In the genomic region with DNA sequence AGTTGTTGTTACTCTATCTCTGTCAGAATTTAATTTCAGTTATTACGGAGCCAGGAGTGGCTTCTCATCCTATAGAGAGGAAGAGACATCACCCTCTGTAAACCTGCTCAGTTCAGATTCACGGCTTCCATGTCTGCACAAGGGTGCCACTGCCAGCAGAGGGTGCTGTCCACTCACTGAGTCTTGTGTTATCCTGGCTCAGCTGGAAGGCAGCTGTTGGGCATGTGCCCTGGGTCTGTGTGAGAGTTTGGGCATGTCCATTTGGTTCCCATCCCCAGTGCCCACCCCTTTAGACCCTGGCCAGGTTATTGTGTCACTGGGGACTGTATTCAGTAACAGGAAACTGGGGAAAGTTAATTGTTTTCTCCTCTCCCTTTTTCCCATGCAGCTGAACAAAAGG, we compare ENCODE assay signal across 9 mouse cellular contexts. TPM values are rescaled to one million over a fixed set of nuclear protein-coding genes. Genes with fewer than 3 reads are reported as not detected.
DNase-seq lines count a peak whose midpoint lies in the region; ATAC-seq lines count a peak whose summit lies in the region.
"Had no signal": no experiment of that assay in that cellular context is flagged by ENCODE, and none has a peak within 500 bp of the region (broad histone marks: within the 10 kb centered on the region; RNA-seq: fewer than 3 reads in every experiment).

No protein-coding gene starts in this region.

- H3K9ac ChIP-seq in embryonic facial prominence, embryonic 12.5 days = no peak overlapping the region
- H3K9ac ChIP-seq in heart, embryonic 15.5 days = no peak overlapping the region
- H3K9ac ChIP-seq: liver, embryonic 15.5 days had no signal

- DNase-seq in adrenal gland, postnatal 10 days = peak; percentile 90
- peak; percentile 58 for DNase-seq in large intestine, adult 2 months (ENCODE audit: low read depth, low spot score)
- DNase-seq in lung, adult 18-20 months = peak; percentile 79 to 83
- DNase-seq in retina, adult 2 months (ENCODE audit: low read depth, low spot score) = peak; percentile 48
- peak; percentile 81 for DNase-seq in thymus, postnatal 14 days

- H3K27ac ChIP-seq in embryonic facial prominence, embryonic 12.5 days = no peak overlapping the region
- 0 out of 2 replicates have a peak overlapping the region, but pooled peaks have one; percentile 4 for H3K27ac ChIP-seq in heart, embryonic 15.5 days
- H3K27ac ChIP-seq: liver, embryonic 15.5 days had no signal

- H3K9me3 ChIP-seq in embryonic facial prominence, embryonic 12.5 days = no peaks in the 10 kb centered on the region
- no peaks in the 10 kb centered on the region for H3K9me3 ChIP-seq in heart, embryonic 15.5 days (replicated peaks)
- H3K9me3 ChIP-seq: liver, embryonic 15.5 days had no signal

- no peaks in the 10 kb centered on the region for H3K27me3 ChIP-seq in embryonic facial prominence, embryonic 12.5 days
- no peaks in the 10 kb centered on the region for H3K27me3 ChIP-seq in heart, embryonic 15.5 days
- H3K27me3 ChIP-seq: liver, embryonic 15.5 days had no signal

- no peaks in the 10 kb centered on the region for H3K4me1 ChIP-seq in embryonic facial prominence, embryonic 12.5 days
- H3K4me1 ChIP-seq in heart, embryonic 15.5 days (replicated peaks) = 0 out of 2 replicates have a peak, but pooled peaks cover 4% of the 10 kb centered on the region

- H3K4me2 ChIP-seq in embryonic facial prominence, embryonic 12.5 days (replicated peaks) = no peak overlapping the region
- H3K4me2 ChIP-seq in heart, embryonic 15.5 days = no peak overlapping the region
- H3K4me2 ChIP-seq: liver, embryonic 15.5 days had no signal

- H3K36me3 ChIP-seq in embryonic facial prominence, embryonic 12.5 days = 0 out of 2 replicates have a peak, but pooled peaks cover 6% of the 10 kb centered on the region
- peaks cover 6% of the 10 kb centered on the region; the same call in 1 of the 2 replicates for H3K36me3 ChIP-seq in heart, embryonic 15.5 days

- 48% methylated on average over 2 of the region's 2 CpGs for WGBS in embryonic facial prominence, embryonic 12.5 days
- 42% methylated on average over 2 of the region's 2 CpGs for WGBS in heart, embryonic 15.5 days
- WGBS in large intestine, adult 2 months = 20% methylated on average over 2 of the region's 2 CpGs

- ATAC-seq in CD4-positive, CD25-positive, alpha-beta regulatory T cell, adult 4 months = peak; percentile 83
- 0 out of 2 replicates have a peak, but pooled peaks have one; percentile 47 for ATAC-seq in embryonic facial prominence, embryonic 12.5 days (ENCODE audit: insufficient number of reproducible peaks, insufficient read depth, low FRiP score, low TSS enrichment)
- 0 out of 2 replicates have a peak, but pooled peaks have one; percentile 43 for ATAC-seq in heart, embryonic 15.5 days (replicated peaks; ENCODE audit: insufficient number of reproducible peaks, insufficient read depth, low FRiP score, low read depth)

- H3K4me3 ChIP-seq in embryonic facial prominence, embryonic 12.5 days = no peak overlapping the region
- H3K4me3 ChIP-seq in heart, embryonic 15.5 days = no peak overlapping the region
- H3K4me3 ChIP-seq: liver, embryonic 15.5 days had no signal

RNA-seq across cellular contexts. Expression of gene Srr, which starts 55.7 kb away (rescaled TPM):
- polyA plus RNA-seq in CD4-positive, CD25-positive, alpha-beta regulatory T cell, adult 4 months (2017; shearing (Covaris generic)) = 1 to 10 TPM; 7.8 to 8.9 TPM
- 10 to 100 TPM; 46.4 to 52.7 TPM for total RNA-seq in adrenal gland, postnatal 10 days (2021)
- 29.9 and 30.0 TPM in 2 replicates for polyA plus RNA-seq in embryonic facial prominence, embryonic 12.5 days (2016; fragmentation: Nextera tagmentation; extraction: Ambion mirVana)
- 18.7 and 22.6 TPM in 2 replicates for polyA plus RNA-seq in heart, embryonic 15.5 days (2015; fragmentation: Nextera tagmentation; extraction: Ambion mirVana)
- 8.6 and 15.9 TPM in 2 replicates for polyA plus RNA-seq in large intestine, adult 2 months (2012; rRNA removed)

RNA-seq across cellular contexts. Expression of gene Smg6, which starts 55.8 kb away (rescaled TPM):
- 10 to 100 TPM; 16.5 to 21.8 TPM for polyA plus RNA-seq in CD4-positive, CD25-positive, alpha-beta regulatory T cell, adult 4 months (2017; shearing (Covaris generic))
- total RNA-seq in adrenal gland, postnatal 10 days (2021) = 10 to 100 TPM; 20.1 to 27.5 TPM
- 23.3 and 24.1 TPM in 2 replicates for polyA plus RNA-seq in embryonic facial prominence, embryonic 12.5 days (2016; fragmentation: Nextera tagmentation; extraction: Ambion mirVana)
- 10.0 and 11.4 TPM in 2 replicates for polyA plus RNA-seq in heart, embryonic 15.5 days (2015; fragmentation: Nextera tagmentation; extraction: Ambion mirVana)
- polyA plus RNA-seq in large intestine, adult 2 months (2012; rRNA removed) = 13.5 and 18.7 TPM in 2 replicates
